Mouse (Mus musculus) embryonic stem cell, embryonic (primary cell): Measurements from ENCODE around the gene Sstr4.

Experiments used
- CTCF ChIA-PET, 4 experiments: fragments of 300-600 bp in 2 of 4; fragments of 350-600 bp in 2 of 4; sonication (Branson Sonifier 250); formaldehyde crosslinking; loops; one replicate each; lab custom pipeline; 2022; ENCODE audit warnings: inconsistent platforms in 2 of 4; lab: Charles Lee
- POLR2A ChIA-PET, 4 experiments: fragments of 300-600 bp in 2 of 4; fragments of 350-600 bp in 2 of 4; sonication (Branson Sonifier 250); formaldehyde crosslinking; loops; one replicate each; lab custom pipeline; 2022; ENCODE audit warnings: antibody characterized with exemption in 4 of 4, inconsistent platforms in 1 of 4; lab: Charles Lee

Sstr4 gene

GRCm38 (mm10) chr2:148386927-148387326 is 8.2 kb upstream of the Sstr4 start:
- ChIA-PET CTCF (no interaction called here), POLR2A (no interaction called here)

- ChIA-PET POLR2A (no interaction called here), CTCF (no interaction called here)
Measured at GRCm38 (mm10) chr2:148387652-148388581, 7.2 kb upstream of the Sstr4 start.

DNA sequence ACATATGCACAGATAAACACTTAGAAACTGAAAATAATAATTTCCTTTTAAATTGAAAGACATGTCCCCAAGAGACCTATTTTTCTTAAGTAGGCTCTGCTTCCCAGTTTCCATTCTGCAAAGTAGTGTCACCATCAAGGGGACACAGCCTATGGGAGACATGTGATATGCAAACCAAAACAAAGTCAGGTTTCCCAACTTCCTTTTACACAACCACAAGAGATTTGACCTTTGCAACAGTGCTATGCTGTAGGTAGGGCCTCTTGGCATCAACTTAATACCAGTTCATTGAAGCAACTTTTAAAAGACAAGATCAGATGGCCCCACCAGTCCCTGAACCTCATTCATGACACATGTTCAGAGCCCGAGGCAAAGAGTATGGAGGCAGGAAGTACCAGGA is 2.0 kb upstream of the Sstr4 start:
- POLR2A ChIA-PET, result no interaction called here
- CTCF ChIA-PET, result no interaction called here

- ChIA-PET POLR2A (interaction anchor here in 2 of 4 experiments (0.6 kb wide), 2 partner anchors 335 to 1159 kb away, joined by 3 to 4 read pairs; no protein-coding TSS in a partner anchor), CTCF (no interaction called here)
Measured at GRCm38 (mm10) chr2:148393846-148394245, 1.3 kb upstream of the Sstr4 start.

GRCm38 (mm10) chr2:148396209-148396608 is 1.1 kb downstream of the Sstr4 start:
- ChIA-PET CTCF (interaction anchor here (0.6 to 1.7 kb wide), 9 partner anchors 10 to 272 kb away, joined by 3 to 7 read pairs (median 4); no protein-coding TSS in a partner anchor), POLR2A (interaction anchor here in 1 of 4 experiments (0.6 to 2.2 kb wide), 2 partner anchors 12 to 1050 kb away, joined by 5 to 17 read pairs; partner anchors contain the start of gene Thbd)

- ChIA-PET CTCF (no interaction called here), POLR2A (no interaction called here)
Measured at GRCm38 (mm10) chr2:148397015-148397783, 2.1 kb downstream of the Sstr4 start.

DNA sequence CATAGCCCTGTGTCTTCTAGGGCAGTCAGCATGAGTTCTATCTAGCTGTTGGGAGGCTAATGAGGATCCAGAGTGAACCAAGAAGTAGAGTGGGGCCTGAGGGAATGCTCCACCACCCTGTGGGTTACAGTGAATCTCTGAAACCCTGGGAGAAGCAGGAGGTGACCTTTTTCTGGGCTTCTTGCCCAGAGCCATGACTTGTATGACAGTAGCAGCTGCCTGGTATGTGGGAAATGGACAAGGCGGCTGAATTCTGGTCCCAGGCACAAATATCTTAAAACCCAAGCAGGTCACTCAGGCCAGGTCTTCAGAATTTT is 2.6 kb downstream of the Sstr4 start:
- ChIA-PET POLR2A (interaction anchor here in 1 of 4 experiments (1.6 kb wide), 1 partner anchor 10 kb away, joined by 3 read pairs; the partner anchor contains the start of gene Thbd), CTCF (no interaction called here)

DNA sequence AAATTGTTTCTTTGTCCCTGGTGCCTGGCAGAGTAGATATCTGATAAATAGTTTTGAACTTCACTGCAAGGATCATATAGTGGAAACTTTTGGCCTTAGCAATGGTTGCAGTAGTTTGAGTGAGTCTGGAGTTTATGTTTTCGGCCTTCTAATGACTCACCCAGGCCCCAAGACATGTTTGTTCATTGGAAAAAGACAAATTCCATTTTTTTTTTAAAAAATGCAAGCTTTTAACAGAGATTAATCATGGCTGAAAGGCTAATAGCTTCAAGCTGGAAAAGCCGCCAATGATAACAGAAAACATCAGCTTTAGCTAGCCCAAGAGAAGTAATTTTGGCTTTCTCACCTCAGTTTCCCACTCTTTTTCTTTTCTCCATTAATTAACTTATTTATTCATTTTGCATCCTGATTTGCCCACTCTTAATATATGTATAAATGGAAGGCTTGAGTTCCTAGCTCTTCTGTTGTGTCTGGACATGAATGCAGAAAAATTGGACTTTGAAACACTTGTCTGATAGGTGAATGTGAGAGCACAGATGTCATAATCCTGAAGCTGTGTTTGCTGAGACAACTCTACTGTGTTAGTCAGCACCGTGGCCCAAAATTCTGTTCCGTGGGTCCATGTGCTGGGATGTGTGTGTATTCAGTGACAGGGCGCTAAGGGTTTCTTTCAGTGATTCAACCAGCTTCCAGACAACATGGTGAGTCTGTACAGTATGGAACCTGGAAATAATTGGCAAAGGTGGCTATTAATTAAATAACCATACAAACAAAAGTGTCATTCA is 3.9 kb downstream of the Sstr4 start:
- POLR2A ChIA-PET, result interaction anchor here in 1 of 4 experiments (1.6 kb wide), 1 partner anchor 9 kb away, joined by 3 read pairs; the partner anchor contains the start of gene Thbd
- CTCF ChIA-PET, result interaction anchor here in 1 of 4 experiments (0.9 kb wide), 1 partner anchor 32 kb away, joined by 3 read pairs; no protein-coding TSS in a partner anchor

DNA sequence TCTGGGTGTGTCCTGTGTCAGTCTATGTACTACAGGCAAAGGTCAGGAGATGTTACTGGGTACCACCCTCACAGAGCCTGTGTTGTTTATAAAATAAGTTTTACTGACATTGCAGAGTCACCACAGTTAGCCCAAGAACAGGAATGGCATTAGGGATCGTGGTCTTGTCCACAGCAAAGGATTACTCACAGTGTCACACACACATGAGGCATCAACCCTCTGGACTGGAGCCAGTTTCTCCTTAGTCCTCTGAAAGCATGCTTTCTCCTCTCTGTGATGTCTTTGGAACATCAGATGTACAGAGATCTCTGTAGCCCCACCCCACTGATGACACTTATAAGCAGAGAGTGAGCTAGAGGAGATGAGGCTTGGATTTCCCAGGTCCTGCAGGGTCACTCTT is 7.1 kb downstream of the Sstr4 start:
- CTCF ChIA-PET, result no interaction called here
- POLR2A ChIA-PET, result no interaction called here

DNA sequence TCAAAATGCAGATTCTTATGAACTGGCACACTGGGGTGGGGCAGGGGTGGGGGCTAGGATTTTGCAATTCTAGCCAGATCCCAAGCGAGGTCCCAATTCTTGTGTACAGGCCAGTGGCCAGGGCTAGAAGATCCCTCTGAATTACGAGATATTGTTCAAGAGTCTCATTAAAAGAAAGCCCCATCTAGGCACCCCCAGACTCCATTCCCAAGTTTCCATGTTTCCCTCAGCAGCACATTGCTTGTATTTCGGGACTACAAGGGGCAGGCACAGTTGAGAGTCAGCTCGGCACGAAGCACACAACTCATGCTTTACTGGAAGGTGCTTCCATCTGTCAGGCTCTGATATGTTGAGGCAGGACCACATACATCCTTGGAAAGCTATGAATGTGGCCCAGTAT is 9.8 kb downstream of the Sstr4 start:
- POLR2A ChIA-PET, result no interaction called here
- CTCF ChIA-PET, result no interaction called here

GRCm38 (mm10) chr2:148406160-148406970 is 11.2 kb downstream of the Sstr4 start:
- POLR2A ChIA-PET, result interaction anchor here in 2 of 4 experiments (0.8 to 3.5 kb wide), 2 partner anchors 11 to 266 kb away, joined by 3 to 17 read pairs; partner anchors contain the start of genes Nxt1 (in 1 of the 2) and Sstr4 (in 1 of the 2)

DNA sequence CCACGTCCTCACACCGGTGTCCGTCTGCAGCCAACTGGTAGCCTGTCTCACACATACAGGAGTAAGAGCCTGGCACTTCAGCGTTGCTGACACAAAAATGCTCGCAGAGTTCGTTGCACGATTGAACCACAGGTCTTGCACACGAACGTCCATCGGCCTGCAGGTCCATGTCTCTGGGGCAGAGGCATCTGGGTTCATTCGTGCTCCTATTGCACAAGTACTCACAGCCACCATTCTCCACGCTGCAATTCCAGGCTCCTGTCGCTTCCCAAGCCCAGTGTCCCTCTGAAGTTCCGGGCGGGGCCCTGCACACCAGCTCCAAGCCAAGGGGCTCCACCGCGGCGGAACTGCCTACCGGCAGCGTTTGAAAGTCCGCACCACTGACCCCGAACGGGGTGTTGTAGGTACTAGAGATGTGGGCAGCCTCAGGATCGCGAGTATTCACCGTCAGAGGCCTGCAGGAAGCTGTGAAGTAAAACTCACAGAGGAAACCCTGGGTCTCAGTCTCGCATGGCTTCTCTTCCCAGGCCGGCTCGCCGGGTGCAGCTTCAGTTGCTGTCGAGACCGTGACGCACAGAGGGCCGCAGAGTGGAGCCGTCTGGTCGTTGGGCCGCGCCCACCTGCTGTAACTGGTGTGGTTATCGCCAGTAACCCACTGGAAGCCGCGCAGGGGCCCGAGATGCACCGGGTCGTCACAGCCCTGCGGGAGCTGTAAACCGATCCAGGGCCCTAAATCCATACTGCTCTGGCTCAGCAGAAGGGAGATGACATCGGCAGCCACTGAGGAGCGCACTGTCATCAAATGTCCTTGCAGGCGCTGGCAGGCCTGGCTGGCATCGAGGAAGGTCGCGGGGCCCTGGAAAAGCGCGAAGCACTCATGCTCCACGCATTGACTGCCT is 12.1 kb downstream of the Sstr4 start:
- ChIA-PET POLR2A (interaction anchor here in 3 of 4 experiments (0.5 to 3.5 kb wide), 7 partner anchors 9 to 272 kb away, joined by 3 to 17 read pairs (median 3); partner anchors contain the start of genes Nxt1 (in 2 of the 3) and Sstr4 (in 1 of the 3)), CTCF (interaction anchor here in 3 of 4 experiments (0.6 to 1.4 kb wide), 5 partner anchors 12 to 495 kb away, joined by 3 to 7 read pairs (median 3); partner anchors contain the start of gene Sstr4 (in 2 of the 3))

More at GRCm38 (mm10) chr2:148406160-148406970, 11.2 kb downstream of the Sstr4 start:
- CTCF ChIA-PET, result interaction anchor here in 1 of 4 experiments (0.6 to 1.4 kb wide), 3 partner anchors 11 to 595 kb away, joined by 3 to 5 read pairs (median 5); partner anchors contain the start of gene Sstr4

- CTCF ChIA-PET, result interaction anchor here in 3 of 4 experiments (0.6 to 1.5 kb wide), 7 partner anchors 12 to 1395 kb away, joined by 3 to 7 read pairs (median 3); partner anchors contain the start of gene Sstr4 (in 2 of the 3)
- POLR2A ChIA-PET, result interaction anchor here in 3 of 4 experiments (0.5 to 3.5 kb wide), 9 partner anchors 10 to 1209 kb away, joined by 3 to 17 read pairs (median 3); partner anchors contain the start of genes Sstr4 (in 3 of the 3) and Nxt1 (in 1 of the 3)
Measured at GRCm38 (mm10) chr2:148407870-148408760, 13.0 kb downstream of the Sstr4 start, which contains the start of gene Thbd. Thbd (minus strand) TSS chr2:148408188.

- ChIA-PET POLR2A (interaction anchor here in 3 of 4 experiments (0.5 to 3.5 kb wide), 8 partner anchors 13 to 1295 kb away, joined by 3 to 17 read pairs (median 4); partner anchors contain the start of genes Sstr4 (in 3 of the 3) and Nxt1 (in 2 of the 3)), CTCF (interaction anchor here in 2 of 4 experiments (0.6 to 1.5 kb wide), 4 partner anchors 13 to 1394 kb away, joined by 3 to 7 read pairs (median 4); partner anchors contain the start of gene Sstr4 (in 1 of the 2))
Measured at GRCm38 (mm10) chr2:148408761-148409120, 13.6 kb downstream of the Sstr4 start.

DNA sequence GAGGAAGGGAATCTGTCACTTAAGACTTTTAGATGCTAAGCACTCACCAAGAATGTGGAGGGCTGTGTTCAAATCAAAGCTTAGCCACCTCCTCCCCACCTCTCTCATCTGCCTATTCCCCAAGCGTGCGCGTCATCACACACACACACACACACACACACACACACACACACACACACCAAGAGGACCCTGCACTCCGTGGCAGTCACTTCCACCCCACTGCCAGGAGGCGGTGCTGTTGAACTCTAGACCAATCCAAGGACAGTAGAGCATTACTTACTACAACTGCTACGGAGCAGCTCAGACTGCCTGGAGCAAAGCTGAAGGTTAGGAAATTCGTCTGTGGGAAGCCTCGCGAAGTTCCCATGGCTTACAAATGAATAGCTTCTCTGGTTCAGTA is 14.0 kb downstream of the Sstr4 start:
- ChIA-PET CTCF (interaction anchor here in 3 of 4 experiments (0.6 to 1.5 kb wide), 9 partner anchors 10 to 1394 kb away, joined by 3 to 10 read pairs (median 4); partner anchors contain the start of gene Sstr4 (in 1 of the 3)), POLR2A (interaction anchor here in 3 of 4 experiments (0.5 to 3.5 kb wide), 10 partner anchors 8 to 1295 kb away, joined by 3 to 17 read pairs (median 4); partner anchors contain the start of genes Sstr4 (in 3 of the 3) and Nxt1 (in 1 of the 3))
